Mouse (Mus musculus): ENCODE results near the gene Fuk. TPM values are rescaled to one million over a fixed set of nuclear protein-coding genes. Genes with fewer than 3 reads are reported as not detected.

Fuk gene
- polyA plus RNA-seq, 1 experiment from 2014 or later: 6.2 TPM

DNA sequence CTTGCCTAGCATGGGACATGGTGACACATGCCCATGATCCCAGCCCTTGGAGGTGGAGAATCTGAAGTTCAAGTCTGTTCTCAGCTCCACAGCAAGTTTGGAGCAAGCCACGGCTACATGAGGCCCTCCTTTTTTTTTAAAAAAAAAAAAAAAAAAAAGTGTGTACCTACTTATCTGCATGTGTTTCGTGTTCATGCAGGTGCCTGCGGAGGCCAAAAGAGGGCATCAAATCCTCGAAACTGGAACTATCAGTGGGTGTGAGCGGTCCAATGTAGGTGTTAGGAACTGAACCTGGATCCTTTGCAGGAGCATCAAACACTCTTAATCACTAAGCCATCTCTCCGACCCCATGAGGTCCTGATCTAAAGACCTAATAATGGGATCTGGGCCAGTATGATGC, 4.8 kb downstream of the Fuk start:
- H3K9ac ChIP-seq (replicated peaks; ENCODE audit: low read depth): no peak overlapping the region
- no peak overlapping the region for H3K4me2 ChIP-seq (replicated peaks; ENCODE audit: low read depth, low read length)
- no peaks in the 10 kb centered on the region for H3K9me3 ChIP-seq (ENCODE audit: low read length)
- no peaks in the 10 kb centered on the region for H3K4me1 ChIP-seq (ENCODE audit: insufficient read depth, low read depth, low read length)
- no peaks in the 10 kb centered on the region for H3K27me3 ChIP-seq (replicated peaks; ENCODE audit: insufficient read depth, low read length)
- WGBS: 94% methylated on average over 6 of the region's 6 CpGs
- no peak overlapping the region for H3K4me3 ChIP-seq (ENCODE audit: low read depth, low read length)
- TF ChIP-seq EP300 (IDR thresholded peaks at IDR 0.05) (no peak), CTCF (IDR thresholded peaks at IDR 0.05) (no peak)
- DNase-seq (ENCODE audit: low spot score) (no peak), ATAC-seq (no peak)
- H3K36me3 ChIP-seq (ENCODE audit: insufficient read depth, low read length): no peaks in the 10 kb centered on the region
- H3K27ac ChIP-seq (ENCODE audit: low read length): no peak overlapping the region

DNA sequence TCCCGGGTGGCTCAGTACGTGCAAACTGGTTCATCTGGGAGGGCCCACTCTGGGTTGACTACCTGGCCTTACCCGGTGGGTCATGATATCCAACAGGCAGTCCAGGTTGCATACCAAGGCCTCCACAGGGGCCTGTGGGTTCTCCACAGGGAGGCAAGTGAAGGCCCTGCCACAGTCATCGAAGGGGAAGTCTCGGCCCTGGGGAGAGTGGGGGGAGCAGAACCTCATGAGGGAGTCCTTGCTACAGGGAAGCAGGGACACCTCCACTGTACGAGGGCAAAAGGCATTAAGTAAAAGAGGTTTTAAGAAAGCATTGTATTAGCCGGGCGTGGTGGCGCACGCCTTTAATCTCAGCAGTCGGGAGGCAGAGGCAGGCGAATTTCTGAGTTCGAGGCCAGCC, 6.5 kb downstream of the Fuk start:
- no peak overlapping the region for H3K27ac ChIP-seq (ENCODE audit: low read length)
- H3K4me3 ChIP-seq (ENCODE audit: low read depth, low read length): no peak overlapping the region
- DNase-seq (ENCODE audit: low spot score): no peak
- ATAC-seq: no peak
- H3K9me3 ChIP-seq (ENCODE audit: low read length): no peaks in the 10 kb centered on the region
- H3K36me3 ChIP-seq (ENCODE audit: insufficient read depth, low read length): no peaks in the 10 kb centered on the region
- no peaks in the 10 kb centered on the region for H3K27me3 ChIP-seq (replicated peaks; ENCODE audit: insufficient read depth, low read length)
- no peak for TF ChIP-seq EP300 (IDR thresholded peaks at IDR 0.05)
- no peak for TF ChIP-seq CTCF (IDR thresholded peaks at IDR 0.05)
- H3K4me2 ChIP-seq (replicated peaks; ENCODE audit: low read depth, low read length): no peak overlapping the region
- WGBS: 90% methylated on average over 13 of the region's 13 CpGs
- no peaks in the 10 kb centered on the region for H3K4me1 ChIP-seq (ENCODE audit: insufficient read depth, low read depth, low read length)
- no peak overlapping the region for H3K9ac ChIP-seq (replicated peaks; ENCODE audit: low read depth)

DNA sequence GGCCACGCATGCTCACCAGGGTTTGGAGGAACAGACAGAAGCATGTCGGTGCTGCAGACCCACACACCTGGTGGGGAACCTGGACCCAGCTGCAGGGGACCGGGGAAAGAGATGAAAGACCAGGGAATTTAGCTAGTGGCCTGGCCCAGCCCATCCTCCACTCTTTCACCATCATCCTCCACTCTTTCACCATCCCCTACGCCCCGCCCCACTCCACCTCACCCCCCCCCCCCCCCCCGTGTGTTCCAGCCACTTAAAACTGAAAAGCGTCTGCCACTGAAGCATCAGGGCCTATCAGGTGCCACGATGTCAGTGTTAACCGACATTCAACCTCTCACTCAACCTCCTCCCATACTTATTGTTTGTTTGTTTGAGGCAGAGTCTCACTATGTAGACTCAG, 7.0 kb downstream of the Fuk start:
- DNase-seq (ENCODE audit: low spot score): no peak
- no peak overlapping the region for H3K27ac ChIP-seq (ENCODE audit: low read length)
- TF ChIP-seq CTCF (IDR thresholded peaks at IDR 0.05) (no peak), EP300 (IDR thresholded peaks at IDR 0.05) (no peak)
- WGBS: 66% methylated on average over 6 of the region's 9 CpGs
- no peak overlapping the region for H3K4me2 ChIP-seq (replicated peaks; ENCODE audit: low read depth, low read length)
- H3K36me3 ChIP-seq (ENCODE audit: insufficient read depth, low read length): no peaks in the 10 kb centered on the region
- no peak overlapping the region for H3K9ac ChIP-seq (replicated peaks; ENCODE audit: low read depth)
- no peak overlapping the region for H3K4me3 ChIP-seq (ENCODE audit: low read depth, low read length)
- no peaks in the 10 kb centered on the region for H3K27me3 ChIP-seq (replicated peaks; ENCODE audit: insufficient read depth, low read length)
- no peak for ATAC-seq
- H3K4me1 ChIP-seq (ENCODE audit: insufficient read depth, low read depth, low read length): no peaks in the 10 kb centered on the region
- no peaks in the 10 kb centered on the region for H3K9me3 ChIP-seq (ENCODE audit: low read length)

DNA sequence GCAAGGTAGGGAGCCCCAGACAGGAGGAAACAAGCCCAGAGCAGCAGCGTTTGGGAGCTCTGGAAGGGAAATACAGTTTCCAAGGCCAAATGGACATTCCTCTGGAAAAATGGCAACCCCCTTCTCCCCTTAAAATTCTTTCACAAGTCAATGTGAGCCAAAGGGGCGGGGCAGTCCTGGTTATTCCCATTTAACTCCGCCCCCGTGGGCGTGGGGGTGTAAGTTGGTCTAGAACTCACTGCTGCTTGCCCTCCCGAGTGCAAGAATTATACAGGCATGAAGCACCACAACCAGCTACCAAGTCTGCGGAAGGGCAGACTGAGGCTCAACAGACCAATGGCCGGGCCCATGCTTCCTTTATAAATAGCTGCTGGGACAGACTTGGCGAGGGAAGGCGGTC, 7.4 kb downstream of the Fuk start:
- no peak overlapping the region for H3K4me2 ChIP-seq (replicated peaks; ENCODE audit: low read depth, low read length)
- no peaks in the 10 kb centered on the region for H3K27me3 ChIP-seq (replicated peaks; ENCODE audit: insufficient read depth, low read length)
- ATAC-seq: no peak
- H3K9ac ChIP-seq (replicated peaks; ENCODE audit: low read depth): no peak overlapping the region
- no peak overlapping the region for H3K27ac ChIP-seq (ENCODE audit: low read length)
- no peak for DNase-seq (ENCODE audit: low spot score)
- H3K4me3 ChIP-seq (ENCODE audit: low read depth, low read length): no peak overlapping the region
- no peak for TF ChIP-seq EP300 (IDR thresholded peaks at IDR 0.05)
- TF ChIP-seq CTCF (IDR thresholded peaks at IDR 0.05): no peak
- no peaks in the 10 kb centered on the region for H3K4me1 ChIP-seq (ENCODE audit: insufficient read depth, low read depth, low read length)
- no peaks in the 10 kb centered on the region for H3K9me3 ChIP-seq (ENCODE audit: low read length)
- no peaks in the 10 kb centered on the region for H3K36me3 ChIP-seq (ENCODE audit: insufficient read depth, low read length)
- 85% methylated on average over 10 of the region's 10 CpGs for WGBS

DNA sequence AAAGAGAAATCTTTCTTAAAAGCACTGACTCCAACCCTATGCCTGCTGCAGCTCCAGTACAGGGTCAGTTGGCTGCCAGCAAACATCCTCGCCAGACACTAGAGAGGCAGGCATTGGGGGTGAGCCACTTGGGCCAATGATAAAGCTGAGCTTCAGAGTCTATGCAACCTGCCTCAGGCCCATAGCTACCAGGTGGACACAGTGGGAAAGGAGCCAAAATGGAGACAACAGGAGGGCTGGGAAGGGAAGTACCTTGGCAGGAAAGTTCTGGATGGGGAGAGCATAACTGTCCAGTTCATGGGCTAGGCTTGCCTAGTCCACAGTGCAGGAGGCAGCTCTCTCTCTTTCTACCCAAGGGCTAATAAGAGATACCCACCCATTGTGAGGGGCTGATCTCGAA, 9.4 kb downstream of the Fuk start:
- ATAC-seq: no peak
- Histone ChIP-seq H3K4me3 (ENCODE audit: low read depth, low read length) (no peak overlapping the region), H3K27ac (ENCODE audit: low read length) (no peak overlapping the region), H3K9me3 (ENCODE audit: low read length) (no peaks in the 10 kb centered on the region), H3K9ac (replicated peaks; ENCODE audit: low read depth) (no peak overlapping the region), H3K27me3 (replicated peaks; ENCODE audit: insufficient read depth, low read length) (no peaks in the 10 kb centered on the region), H3K4me1 (ENCODE audit: insufficient read depth, low read depth, low read length) (no peaks in the 10 kb centered on the region), H3K4me2 (replicated peaks; ENCODE audit: low read depth, low read length) (no peak overlapping the region), H3K36me3 (ENCODE audit: insufficient read depth, low read length) (no peaks in the 10 kb centered on the region)
- TF ChIP-seq EP300 (IDR thresholded peaks at IDR 0.05) (no peak), CTCF (IDR thresholded peaks at IDR 0.05) (no peak)
- 85% methylated on average over 2 of the region's 2 CpGs for WGBS
- DNase-seq (ENCODE audit: low spot score): no peak

GRCm38 (mm10) chr8:110892040-110892439, 10.2 kb downstream of the Fuk start:
- WGBS: 89% methylated on average over 7 of the region's 7 CpGs
- H3K27me3 ChIP-seq (replicated peaks; ENCODE audit: insufficient read depth, low read length): no peaks in the 10 kb centered on the region
- no peak overlapping the region for H3K4me3 ChIP-seq (ENCODE audit: low read depth, low read length)

GRCm38 (mm10) chr8:110889904-110890470, 12.3 kb downstream of the Fuk start:
- Histone ChIP-seq H3K4me2 (replicated peaks; ENCODE audit: low read depth, low read length) (no peak overlapping the region), H3K4me1 (ENCODE audit: insufficient read depth, low read depth, low read length) (no peaks in the 10 kb centered on the region), H3K27ac (ENCODE audit: low read length) (no peak overlapping the region), H3K27me3 (replicated peaks; ENCODE audit: insufficient read depth, low read length) (no peaks in the 10 kb centered on the region), H3K4me3 (ENCODE audit: low read depth, low read length) (no peak overlapping the region), H3K9ac (replicated peaks; ENCODE audit: low read depth) (no peak overlapping the region), H3K36me3 (ENCODE audit: insufficient read depth, low read length) (0 out of 2 replicates have a peak, but pooled peaks cover 11% of the 10 kb centered on the region), H3K9me3 (ENCODE audit: low read length) (no peaks in the 10 kb centered on the region)
- no peak for TF ChIP-seq CTCF (IDR thresholded peaks at IDR 0.05)
- no peak for TF ChIP-seq EP300 (IDR thresholded peaks at IDR 0.05)
- WGBS: 52% methylated on average over 12 of the region's 12 CpGs
- DNase-seq (ENCODE audit: low spot score): no peak
- no peak for ATAC-seq

More at GRCm38 (mm10) chr8:110892040-110892439, 10.2 kb downstream of the Fuk start:
- Histone ChIP-seq H3K4me1 (ENCODE audit: insufficient read depth, low read depth, low read length) (no peaks in the 10 kb centered on the region), H3K27ac (ENCODE audit: low read length) (no peak overlapping the region), H3K36me3 (ENCODE audit: insufficient read depth, low read length) (0 out of 2 replicates have a peak, but pooled peaks cover 7% of the 10 kb centered on the region), H3K9me3 (ENCODE audit: low read length) (no peaks in the 10 kb centered on the region), H3K9ac (replicated peaks; ENCODE audit: low read depth) (no peak overlapping the region), H3K4me2 (replicated peaks; ENCODE audit: low read depth, low read length) (no peak overlapping the region)
- DNase-seq (ENCODE audit: low spot score) (no peak), ATAC-seq (no peak)
- TF ChIP-seq EP300 (IDR thresholded peaks at IDR 0.05) (no peak), CTCF (IDR thresholded peaks at IDR 0.05) (no peak)

All from lung, postnatal 0 days (tissue).